ENCODE assay signal across 8 mouse cellular contexts in genomic region chr4:151073108-151073744, GRCm38 (mm10). TPM values are rescaled to one million over a fixed set of nuclear protein-coding genes. Genes with fewer than 3 reads are reported as not detected.
A peak's percentile ranks its signal among the peaks of the same experiment; 100 is the strongest.
DNase-seq lines count a peak whose midpoint lies in the region; ATAC-seq and TF ChIP-seq lines count a peak whose summit lies in the region.

No protein-coding gene starts in this region.

- no peaks in the 10 kb centered on the region for H3K79me2 ChIP-seq in MEL (ENCODE audit: control insufficient read depth, insufficient read depth, low read length, poor library complexity)

- TF ChIP-seq RAD21 in MEL (IDR thresholded peaks at IDR 0.05; ENCODE audit: low read depth, low read length) = peak; percentile 75

- DNase-seq in MEL (ENCODE audit: low read depth, low spot score) = peak; percentile 64
- DNase-seq in c-Kit-positive CD71-positive TER-119-negative erythroid progenitor cells, embryonic 14.5 days (ENCODE audit: low read depth) = peak; percentile 27
- peak; percentile 70 to 92 for DNase-seq in layer of hippocampus, adult 18-20 months (ENCODE audit: low spot score in 2 of 2)
- DNase-seq in ovary, postnatal 10 days (ENCODE audit: low spot score) = peak; percentile 69
- peak; percentile 68 for DNase-seq in thymus, postnatal 14 days

- peak; percentile 45 to 71 (median 52) for TF ChIP-seq CTCF in MEL (IDR thresholded peaks at IDR 0.05 in 2 of 3, conservative IDR thresholded peaks at IDR 0.05 in 1 of 3; ENCODE audit: control insufficient read depth in 1 of 3, insufficient read depth in 1 of 3, low read depth in 2 of 3, low read length in 3 of 3, poor library complexity in 1 of 3, severe bottlenecking in 1 of 3)

- H3K4me2 ChIP-seq in forebrain, embryonic 12.5 days = no peak overlapping the region
- no peak overlapping the region for H3K4me2 ChIP-seq in lung, embryonic 16.5 days (ENCODE audit: low read depth, low read length)

- no peaks in the 10 kb centered on the region; a peak in 1 of 4 replicates for H3K36me3 ChIP-seq in MEL (ENCODE audit: control insufficient read depth in 1 of 2, insufficient read depth in 2 of 2, low read length in 2 of 2)
- peaks cover 99% of the 10 kb centered on the region for H3K36me3 ChIP-seq in forebrain, embryonic 12.5 days (replicated peaks)
- no peaks in the 10 kb centered on the region for H3K36me3 ChIP-seq in lung, embryonic 16.5 days (ENCODE audit: control insufficient read depth, insufficient read depth, low read length)

- no peak for TF ChIP-seq EP300 in MEL (IDR thresholded peaks at IDR 0.05; ENCODE audit: low read depth in 1 of 2, low read length in 2 of 2)

- H3K9ac ChIP-seq in MEL (ENCODE audit: control insufficient read depth, low read depth, low read length, poor library complexity, severe bottlenecking) = no peak overlapping the region
- H3K9ac ChIP-seq in forebrain, embryonic 12.5 days = no peak overlapping the region
- H3K9ac ChIP-seq in lung, embryonic 16.5 days (ENCODE audit: low read length) = no peak overlapping the region

- 0 out of 2 replicates have a peak, but pooled peaks have one; percentile 44 for ATAC-seq in forebrain, embryonic 12.5 days (ENCODE audit: low FRiP score)
- peak; percentile 43 to 55; a peak in 3 of 4 replicates for ATAC-seq in hematopoietic stem cell, adult 5-6 weeks (replicated peaks in 1 of 2; ENCODE audit: insufficient read depth in 1 of 2, low FRiP score in 2 of 2, low TSS enrichment in 1 of 2, low read depth in 1 of 2, poor library complexity in 2 of 2, severe bottlenecking in 2 of 2)
- peak; percentile 62; the same call in 1 of the 2 replicates for ATAC-seq in lung, embryonic 16.5 days (ENCODE audit: low read depth)

- TF ChIP-seq POLR2A in MEL (IDR thresholded peaks at IDR 0.05; ENCODE audit: control insufficient read depth in 1 of 2, insufficient read depth in 1 of 2, low read depth in 1 of 2, low read length in 2 of 2, poor library complexity in 1 of 2) = no peak

- H3K9me3 ChIP-seq in MEL (replicated peaks; ENCODE audit: insufficient read depth, low read length) = no peaks in the 10 kb centered on the region
- H3K9me3 ChIP-seq in forebrain, embryonic 12.5 days = no peaks in the 10 kb centered on the region
- no peaks in the 10 kb centered on the region for H3K9me3 ChIP-seq in lung, embryonic 16.5 days (ENCODE audit: control insufficient read depth, low read length)

- H3K27me3 ChIP-seq in MEL (ENCODE audit: control insufficient read depth in 1 of 2, insufficient read depth in 2 of 2, low read length in 2 of 2) = no peaks in the 10 kb centered on the region
- H3K27me3 ChIP-seq in forebrain, embryonic 12.5 days = no peaks in the 10 kb centered on the region
- H3K27me3 ChIP-seq in lung, embryonic 16.5 days (ENCODE audit: control insufficient read depth, insufficient read depth, low read depth, low read length) = no peaks in the 10 kb centered on the region

- no peak overlapping the region for H3K27ac ChIP-seq in MEL (ENCODE audit: control insufficient read depth, low read depth, low read length)
- H3K27ac ChIP-seq in forebrain, embryonic 12.5 days = no peak overlapping the region
- no peak overlapping the region for H3K27ac ChIP-seq in lung, embryonic 16.5 days (ENCODE audit: low read length)

- no peak overlapping the region for H3K4me3 ChIP-seq in MEL (ENCODE audit: control insufficient read depth in 1 of 2, insufficient read depth in 1 of 2, low read depth in 2 of 2, low read length in 2 of 2)
- H3K4me3 ChIP-seq in forebrain, embryonic 12.5 days (replicated peaks) = no peak overlapping the region
- H3K4me3 ChIP-seq in lung, embryonic 16.5 days (ENCODE audit: low read length) = no peak overlapping the region

- 54% methylated on average over 13 of the region's 13 CpGs for WGBS in forebrain, embryonic 12.5 days
- WGBS in lung, embryonic 16.5 days = 47% methylated on average over 13 of the region's 13 CpGs

- H3K4me1 ChIP-seq in MEL (ENCODE audit: control insufficient read depth in 1 of 2, insufficient read depth in 2 of 2, low read length in 2 of 2) = no peaks in the 10 kb centered on the region
- no peaks in the 10 kb centered on the region for H3K4me1 ChIP-seq in forebrain, embryonic 12.5 days
- no peaks in the 10 kb centered on the region for H3K4me1 ChIP-seq in lung, embryonic 16.5 days (replicated peaks; ENCODE audit: control insufficient read depth, insufficient read depth, low read length)

TF ChIP-seq in MEL, 35 proteins besides CTCF, POLR2A, EP300 and RAD21:
- TF ChIP-seq CHD1 (IDR thresholded peaks at IDR 0.05; ENCODE audit: low read depth, low read length) (no peak), SIN3A (IDR thresholded peaks at IDR 0.05; ENCODE audit: low read length) (no peak), ZC3H11A (IDR thresholded peaks at IDR 0.05; ENCODE audit: low read depth, low read length) (peak; percentile 63), SMC3 (IDR thresholded peaks at IDR 0.05; ENCODE audit: low read depth, low read length) (peak; percentile 64), MXI1 (IDR thresholded peaks at IDR 0.05; ENCODE audit: low read depth, low read length) (no peak), ETS1 (IDR thresholded peaks at IDR 0.05; ENCODE audit: low read depth, low read length) (no peak), E2F4 (IDR thresholded peaks at IDR 0.05; ENCODE audit: borderline replicate concordance, low read depth, low read length) (no peak)

RNA-seq across cellular contexts. Expression of gene Vamp3, which starts 15.5 kb away (rescaled TPM):
- 52.3 and 61.4 TPM in 2 replicates for total RNA-seq in MEL (2012; rRNA removed)
- 10 to 100 TPM in 1 of 2 experiments, not detected in 1; 58.4 TPM for polyA plus RNA-seq in MEL (2012; ENCODE audit: insufficient read depth in 1 of 2, insufficient read length in 2 of 2, low read depth in 1 of 2, low replicate concordance in 2 of 2, missing spikeins in 1 of 2)
- 77.4 and 77.5 TPM in 2 replicates for polyA plus RNA-seq in forebrain, embryonic 12.5 days (2016; fragmentation: Nextera tagmentation; extraction: Ambion mirVana)
- 86.8 and 97.3 TPM in 2 replicates for total RNA-seq in hematopoietic stem cell, adult 5-6 weeks (2017)
- 10 to 100 TPM; 30.4 to 30.7 TPM for total RNA-seq in layer of hippocampus, adult 18-20 months (2021)
- 131 and 140 TPM in 2 replicates for polyA plus RNA-seq in lung, embryonic 16.5 days (2015; fragmentation: Nextera tagmentation; extraction: Ambion mirVana)

RNA-seq across cellular contexts. Expression of gene Gm13090, which starts 16.1 kb away (rescaled TPM):
- not detected in 2 replicates for total RNA-seq in MEL (2012; rRNA removed)
- polyA plus RNA-seq in MEL (2012; ENCODE audit: insufficient read depth in 1 of 2, insufficient read length in 2 of 2, low read depth in 1 of 2, low replicate concordance in 2 of 2, missing spikeins in 1 of 2) = not detected
- polyA plus RNA-seq in forebrain, embryonic 12.5 days (2016; fragmentation: Nextera tagmentation; extraction: Ambion mirVana) = 0.54 TPM in 1 of 2 replicates, not detected in the other
- not detected in 2 replicates for total RNA-seq in hematopoietic stem cell, adult 5-6 weeks (2017)
- not detected for total RNA-seq in layer of hippocampus, adult 18-20 months (2021)
- polyA plus RNA-seq in lung, embryonic 16.5 days (2015; fragmentation: Nextera tagmentation; extraction: Ambion mirVana) = not detected in 2 replicates

RNA-seq across cellular contexts. Expression of gene Per3, which starts 28.8 kb away (rescaled TPM):
- total RNA-seq in MEL (2012; rRNA removed) = 3.0 and 3.1 TPM in 2 replicates
- polyA plus RNA-seq in MEL (2012; ENCODE audit: insufficient read depth in 1 of 2, insufficient read length in 2 of 2, low read depth in 1 of 2, low replicate concordance in 2 of 2, missing spikeins in 1 of 2) = 1 to 10 TPM in 1 of 2 experiments, not detected in 1; 4.5 TPM
- polyA plus RNA-seq in forebrain, embryonic 12.5 days (2016; fragmentation: Nextera tagmentation; extraction: Ambion mirVana) = 4.8 and 5.8 TPM in 2 replicates
- 10.0 and 11.0 TPM in 2 replicates for total RNA-seq in hematopoietic stem cell, adult 5-6 weeks (2017)
- 10 to 100 TPM; 25.9 to 30.3 TPM for total RNA-seq in layer of hippocampus, adult 18-20 months (2021)
- 9.2 and 11.2 TPM in 2 replicates for polyA plus RNA-seq in lung, embryonic 16.5 days (2015; fragmentation: Nextera tagmentation; extraction: Ambion mirVana)

Comparison
In these comparisons a context has a peak if more than half of its experiments do, and no peak if none do; other contexts are left out.
1. DNase-seq: peak in every context shown above with its lines; median percentile 81 in layer of hippocampus, adult 18-20 months; 69 in ovary, postnatal 10 days; 68 in thymus, postnatal 14 days; 64 in MEL; 27 in c-Kit-positive CD71-positive TER-119-negative erythroid progenitor cells, embryonic 14.5 days.